Mouse (Mus musculus) CH12.LX (cell line): ENCODE data around the gene Uvrag. TPM values are rescaled to one million over a fixed set of nuclear protein-coding genes. Genes with fewer than 3 reads are reported as not detected.

Experiments used
- DNase-seq: peaks from one replicate; pipeline ENCODE4 v3.0.0-alpha.2; 2013; ENCODE audit errors: extremely low read depth
- H3K27ac ChIP-seq: 2 replicates; pipeline ENCODE4 v1.5.1; 2012; ENCODE audit warnings: low read depth, mild to moderate bottlenecking, control low read depth, moderate library complexity; ENCODE audit not compliant: insufficient read depth
- H3K27me3 ChIP-seq: replicated peaks from 2 replicates; pipeline ENCODE3; 2012; ENCODE audit warnings: inconsistent platforms
- H3K36me3 ChIP-seq, 2 experiments: replicated peaks in 1 of 2; 2 replicates each; pipeline versions ENCODE3 to v1.6.1; 2012; ENCODE audit warnings: inconsistent platforms in 1 of 2, low read length in 1 of 2, mild to moderate bottlenecking in 1 of 2, mixed read lengths in 1 of 2, moderate library complexity in 1 of 2; ENCODE audit not compliant: control insufficient read depth in 1 of 2, insufficient read depth in 1 of 2
- H3K4me1 ChIP-seq, 2 experiments: 2 replicates each; pipeline ENCODE4 v1.6.1; 2012; ENCODE audit warnings: inconsistent platforms in 1 of 2, moderate library complexity in 1 of 2; ENCODE audit not compliant: insufficient read depth in 2 of 2, control insufficient read depth in 1 of 2
- H3K4me2 ChIP-seq: 2 replicates; pipeline ENCODE4 v1.6.1; 2012; ENCODE audit warnings: low read depth, mild to moderate bottlenecking, control low read depth; ENCODE audit not compliant: poor library complexity, insufficient read depth, severe bottlenecking
- H3K4me3 ChIP-seq, 3 experiments: fragments of 150-350 bp in 1 of 3; sonication (generic) in 1 of 3; replicated peaks in 1 of 3; 2 replicates each; pipeline versions ENCODE3 to v1.5.1; 2011 to 2012; ENCODE audit warnings: low read depth in 2 of 3, low read length in 2 of 3, mild to moderate bottlenecking in 2 of 3, moderate library complexity in 2 of 3, control low read depth in 1 of 3, improper control_type of control experiment in 1 of 3, inconsistent platforms in 1 of 3, mixed read lengths in 1 of 3; ENCODE audit not compliant: poor library complexity in 1 of 3
- H3K79me2 ChIP-seq: replicated peaks from 2 replicates; pipeline ENCODE4 v1.6.1; 2012; ENCODE audit warnings: mild to moderate bottlenecking, moderate library complexity; ENCODE audit not compliant: control insufficient read depth, poor library complexity, insufficient read depth, severe bottlenecking; ENCODE audit errors: extremely low read depth
- H3K9ac ChIP-seq: 2 replicates; pipeline ENCODE4 v1.6.1; 2012; ENCODE audit warnings: low read depth, mild to moderate bottlenecking, control low read depth, moderate library complexity; ENCODE audit not compliant: insufficient read depth
- H3K9me3 ChIP-seq: replicated peaks from 2 replicates; pipeline ENCODE3; 2012; ENCODE audit warnings: low read length, inconsistent platforms, mixed read lengths
- CHD1 ChIP-seq: IDR thresholded peaks from 2 replicates; pipeline ENCODE4 v1.6.1; 2012; ENCODE audit warnings: low read depth, low read length, improper control_type of control experiment, inconsistent platforms
- CHD2 ChIP-seq: IDR thresholded peaks from 2 replicates; pipeline ENCODE4 v1.6.1; 2011; ENCODE audit warnings: low read length, improper control_type of control experiment
- CTCF ChIP-seq, 2 experiments: IDR thresholded peaks in 1 of 2; conservative IDR thresholded peaks in 1 of 2; 2 replicates each; pipeline ENCODE4 v1.5.1; 2011 to 2012; ENCODE audit warnings: low read depth in 2 of 2, low read length in 2 of 2, improper control_type of control experiment in 1 of 2, inconsistent platforms in 1 of 2, mild to moderate bottlenecking in 1 of 2, moderate library complexity in 1 of 2
- E2F4 ChIP-seq: IDR thresholded peaks from 2 replicates; pipeline ENCODE4 v1.6.1; 2011; ENCODE audit warnings: low read depth, low read length, improper control_type of control experiment; ENCODE audit not compliant: insufficient replicate concordance
- HCFC1 ChIP-seq: IDR thresholded peaks from 2 replicates; pipeline ENCODE4 v1.6.1; 2012; ENCODE audit warnings: low read depth, mild to moderate bottlenecking, inconsistent platforms, low read length, improper control_type of control experiment
- KAT2A ChIP-seq: IDR thresholded peaks from 2 replicates; pipeline ENCODE4 v1.6.1; 2012; ENCODE audit warnings: low read length, improper control_type of control experiment, inconsistent platforms; ENCODE audit not compliant: insufficient replicate concordance
- MAFK ChIP-seq: IDR thresholded peaks from 2 replicates; pipeline ENCODE4 v1.6.1; 2011; ENCODE audit warnings: low read length, improper control_type of control experiment; ENCODE audit not compliant: insufficient replicate concordance
- MAZ ChIP-seq: IDR thresholded peaks from 2 replicates; pipeline ENCODE4 v1.6.1; 2012; ENCODE audit warnings: low read depth, mild to moderate bottlenecking, inconsistent platforms, low read length, improper control_type of control experiment, moderate library complexity
- MXI1 ChIP-seq: IDR thresholded peaks from 2 replicates; pipeline ENCODE4 v1.6.1; 2011; ENCODE audit warnings: mild to moderate bottlenecking, low read depth, low read length, improper control_type of control experiment
- NRF1 ChIP-seq: IDR thresholded peaks from 2 replicates; pipeline ENCODE4 v1.6.1; 2014; ENCODE audit warnings: low read depth, mild to moderate bottlenecking, inconsistent platforms, low read length, improper control_type of control experiment, moderate library complexity
- PAX5 ChIP-seq: IDR thresholded peaks from 2 replicates; pipeline ENCODE4 v1.6.1; 2012; ENCODE audit warnings: low read length, inconsistent platforms, mixed read lengths
- POLR2A ChIP-seq: IDR thresholded peaks from 2 replicates; pipeline ENCODE4 v1.6.1; 2011; ENCODE audit warnings: low read depth, mild to moderate bottlenecking, improper control_type of control experiment, low read length
- RCOR1 ChIP-seq: conservative IDR thresholded peaks from 2 replicates; pipeline ENCODE4 v1.6.1; 2012; ENCODE audit warnings: low read depth, mild to moderate bottlenecking, inconsistent platforms, low read length, improper control_type of control experiment
- SIN3A ChIP-seq: IDR thresholded peaks from 2 replicates; pipeline ENCODE4 v1.6.1; 2012; ENCODE audit warnings: low read length, improper control_type of control experiment, inconsistent platforms
- SMC3 ChIP-seq: IDR thresholded peaks from 2 replicates; pipeline ENCODE4 v1.6.1; 2011; ENCODE audit warnings: low read depth, low read length, improper control_type of control experiment
- TBP ChIP-seq: conservative IDR thresholded peaks from 2 replicates; pipeline ENCODE4 v1.6.1; 2011; ENCODE audit warnings: low read depth, low read length, improper control_type of control experiment
- TCF12 ChIP-seq: IDR thresholded peaks from 2 replicates; pipeline ENCODE4 v1.6.1; 2014; ENCODE audit warnings: low read depth, mild to moderate bottlenecking, inconsistent platforms, low read length, improper control_type of control experiment
- UBTF ChIP-seq: IDR thresholded peaks from 2 replicates; pipeline ENCODE4 v1.6.1; 2012; ENCODE audit warnings: low read depth, mild to moderate bottlenecking, inconsistent platforms, low read length, improper control_type of control experiment, moderate library complexity
- ZC3H11A ChIP-seq: IDR thresholded peaks from 2 replicates; pipeline ENCODE4 v1.6.1; 2012; ENCODE audit warnings: low read depth, mild to moderate bottlenecking, inconsistent platforms, low read length, improper control_type of control experiment
- ZKSCAN1 ChIP-seq: IDR thresholded peaks from 2 replicates; pipeline ENCODE4 v1.6.1; 2012; ENCODE audit warnings: low read depth, inconsistent platforms, low read length, improper control_type of control experiment, borderline replicate concordance
- dilution Hi-C: fragments of 300-500 bp; cut with MboI; formaldehyde crosslinking; loops from 2 replicates; pipeline ENCODE4 v1.14.3; 2020; ENCODE audit warnings: low sequenced_read_pairs; ENCODE audit not compliant: extremely low pct_unique_long_range_greater_than_20kb, extremely low pct_ligation_motif_present
- in situ Hi-C: fragments of 300-500 bp; cut with MboI; formaldehyde crosslinking; loops from 3 replicates; pipeline ENCODE4 v1.14.3; 2019; ENCODE audit warnings: low sequenced_read_pairs, low pct_ligation_motif_present, low pct_unique_long_range_greater_than_20kb, mixed read lengths
- polyA plus RNA-seq: library from polyadenylated mRNA; unstranded; fragments of >175 nt; gene quantifications from 2 replicates; pipeline ENCODE4 v1.2.1, GENCODE M21; 2012; ENCODE audit warnings: low read depth; ENCODE audit not compliant: insufficient read length
- total RNA-seq, 2 experiments: library from RNA; depleted of rRNA; stranded (reverse); fragments of 300-350 nt in 1 of 2; fragments of >200 nt in 1 of 2; gene quantifications; 2 replicates each; pipeline ENCODE4 v1.2.3; 2012 to 2014

The Uvrag gene
- total and polyA plus RNA-seq, 3 experiments: 20.6 to 47.4 (median 37.5) TPM

DNA sequence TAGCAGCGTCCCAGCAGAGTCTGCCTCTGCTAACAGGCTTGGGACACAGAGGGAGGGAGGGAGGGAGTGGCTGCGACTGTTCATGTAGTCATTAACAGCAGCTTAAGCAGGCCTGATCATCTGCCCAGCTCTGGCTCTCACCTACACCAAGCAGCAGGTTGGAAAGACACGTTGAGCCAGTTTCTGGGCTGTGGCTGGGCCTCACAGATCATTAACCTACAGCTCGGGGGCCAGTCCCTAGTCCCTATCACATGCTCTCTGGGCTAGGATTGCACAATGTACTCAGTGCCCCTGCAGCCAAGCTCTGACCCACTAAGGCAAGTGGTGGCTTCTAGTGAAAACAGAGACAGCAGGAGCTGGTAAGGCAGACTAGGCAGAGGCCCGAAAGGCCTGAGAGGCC lies 27.0 kb upstream of the Uvrag start:
- no peak overlapping the region for H3K4me2 ChIP-seq
- H3K27me3 ChIP-seq: no peaks in the 10 kb centered on the region
- no peak for TF ChIP-seq HCFC1
- no peak for TF ChIP-seq TCF12
- no peak for TF ChIP-seq KAT2A
- TF ChIP-seq E2F4: no peak
- no peak for TF ChIP-seq TBP
- no peak for TF ChIP-seq SMC3
- no peak for TF ChIP-seq POLR2A
- no peak for TF ChIP-seq CHD2
- TF ChIP-seq SIN3A: no peak
- TF ChIP-seq RCOR1: no peak
- TF ChIP-seq MAFK: no peak
- TF ChIP-seq, all 38 proteins: peak for 0
- Histone ChIP-seq H3K4me3 (no peak overlapping the region), H3K36me3 (no peaks in the 10 kb centered on the region), H3K4me1 (peaks cover 0 to 20% of the 10 kb centered on the region in 2 experiments; a peak in 2 of 4 replicates), H3K9me3 (no peaks in the 10 kb centered on the region), H3K27ac (no peak overlapping the region), H3K9ac (no peak overlapping the region), H3K79me2 (no peaks in the 10 kb centered on the region)
- dilution Hi-C loops (no loop called here), in situ Hi-C loops (no loop called here)
- no peak for DNase-seq

DNA sequence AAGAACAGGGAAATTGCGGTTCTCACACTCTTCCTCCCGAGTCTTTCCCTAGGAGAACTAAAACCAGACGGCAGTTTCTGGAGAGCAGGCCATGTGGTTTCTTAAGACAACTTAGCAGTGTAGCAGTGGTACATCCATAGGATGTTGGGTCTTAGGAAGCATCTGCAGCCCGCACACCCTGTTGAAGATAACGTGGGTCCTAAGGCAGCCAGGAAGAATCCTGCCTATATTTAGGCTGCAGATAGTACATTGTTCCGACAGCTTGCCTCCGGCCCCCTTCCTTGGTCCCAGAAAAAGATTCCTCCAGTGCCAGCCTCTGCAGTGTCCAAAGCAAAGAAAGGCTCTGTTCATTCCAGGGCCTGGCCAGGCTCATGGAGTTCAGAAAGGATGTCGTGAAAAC lies 25.2 kb upstream of the Uvrag start:
- H3K79me2 ChIP-seq: no peaks in the 10 kb centered on the region
- no peak overlapping the region for H3K27ac ChIP-seq
- H3K27me3 ChIP-seq: no peaks in the 10 kb centered on the region
- no peak overlapping the region for H3K4me2 ChIP-seq
- in situ Hi-C loops: no loop called here
- H3K9me3 ChIP-seq: no peaks in the 10 kb centered on the region
- DNase-seq: no peak
- TF ChIP-seq CHD2: no peak
- TF ChIP-seq NRF1: no peak
- TF ChIP-seq ZKSCAN1: no peak
- TF ChIP-seq, all 38 proteins: peak for 0
- H3K4me1 ChIP-seq: peaks cover 0 to 22% of the 10 kb centered on the region in 2 experiments; a peak in 2 of 4 replicates
- no peaks in the 10 kb centered on the region for H3K36me3 ChIP-seq
- dilution Hi-C loops: no loop called here
- H3K4me3 ChIP-seq: no peak overlapping the region
- no peak overlapping the region for H3K9ac ChIP-seq

DNA sequence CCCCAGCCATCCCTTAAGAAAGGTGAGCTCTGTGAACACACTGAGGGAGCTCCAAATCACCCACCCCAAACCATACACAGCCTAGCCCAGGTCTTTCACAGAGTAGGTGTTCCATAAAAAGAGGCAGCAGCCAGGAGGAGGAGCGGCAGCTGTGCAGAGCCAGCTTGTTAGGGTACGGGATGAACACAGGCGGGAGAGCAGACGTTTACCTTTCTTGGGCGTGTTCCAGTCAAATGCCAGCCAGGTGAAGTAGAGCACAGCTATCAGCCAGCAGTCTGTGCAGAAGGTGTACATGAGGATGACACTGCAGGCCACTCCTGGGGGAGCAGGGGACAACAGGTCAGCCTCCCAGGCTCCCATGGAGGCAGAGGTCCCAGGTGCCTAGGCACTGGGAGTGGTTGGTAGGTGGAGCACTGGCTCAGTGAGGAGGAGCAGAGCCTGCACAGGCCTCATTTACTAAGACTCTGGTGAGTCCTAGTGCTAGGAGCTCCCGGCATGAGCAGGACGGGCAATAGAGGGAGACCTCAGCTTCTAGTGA lies 24.0 kb upstream of the Uvrag start:
- peaks cover 0 to 22% of the 10 kb centered on the region in 2 experiments; a peak in 2 of 4 replicates for H3K4me1 ChIP-seq
- H3K4me3 ChIP-seq: no peak overlapping the region
- in situ Hi-C loops (no loop called here), dilution Hi-C loops (no loop called here)
- no peak overlapping the region for H3K4me2 ChIP-seq
- DNase-seq: no peak
- H3K36me3 ChIP-seq: no peaks in the 10 kb centered on the region
- no peak for TF ChIP-seq NRF1
- TF ChIP-seq UBTF: no peak
- TF ChIP-seq MAZ: no peak
- no peak for TF ChIP-seq MXI1
- TF ChIP-seq PAX5: no peak
- TF ChIP-seq ZC3H11A: no peak
- TF ChIP-seq CTCF (conservative IDR thresholded peaks at IDR 0.05 in 1 of 2, IDR thresholded peaks at IDR 0.05 in 1 of 2; ENCODE audit: low read depth in 2 of 2, low read length in 2 of 2): no peak
- TF ChIP-seq CHD1: no peak
- H3K27me3 ChIP-seq: no peaks in the 10 kb centered on the region
- no peak overlapping the region for H3K27ac ChIP-seq
- H3K9me3 ChIP-seq: no peaks in the 10 kb centered on the region
- no peak overlapping the region for H3K9ac ChIP-seq
- H3K79me2 ChIP-seq: no peaks in the 10 kb centered on the region
